Mouse (Mus musculus) limb, embryonic 14.5 days (tissue): ENCODE results near the gene Ttc27. TPM values are rescaled to one million over a fixed set of nuclear protein-coding genes. Genes with fewer than 3 reads are reported as not detected.
A peak's percentile ranks its signal among the peaks of the same experiment; 100 is the strongest.

ENCODE experiments used
- ATAC-seq: fragments of 200-750 bp; cut with Nextera tagmentation; 2 replicates; pipeline ENCODE4 v1.8.0; 2017; ENCODE audit warnings: low read depth, moderate number of reproducible peaks, moderate TSS enrichment; ENCODE audit not compliant: low FRiP score
- DNase-seq: peaks from one replicate; pipeline ENCODE4 v3.0.0-alpha.2; 2015; ENCODE audit warnings: low spot score
- H3K27ac ChIP-seq: fragments of 300-500 bp; sonication (generic); replicated peaks from 2 replicates; pipeline ENCODE4 v1.5.1; 2014; ENCODE audit warnings: low read depth, mild to moderate bottlenecking, low read length, moderate library complexity, mixed read lengths
- H3K27me3 ChIP-seq: fragments of 300-500 bp; sonication (generic); 2 replicates; pipeline ENCODE4 v1.6.1; 2014; ENCODE audit warnings: low read length, mixed read lengths; ENCODE audit not compliant: control insufficient read depth, insufficient read depth
- H3K36me3 ChIP-seq: fragments of 300-500 bp; sonication (generic); 2 replicates; pipeline ENCODE4 v1.6.1; 2014; ENCODE audit warnings: mild to moderate bottlenecking, low read length, moderate library complexity, mixed read lengths; ENCODE audit not compliant: control insufficient read depth, insufficient read depth
- H3K4me1 ChIP-seq: fragments of 300-500 bp; sonication (generic); 2 replicates; pipeline ENCODE4 v1.6.1; 2014; ENCODE audit warnings: antibody characterized with exemption, low read length, mixed read lengths; ENCODE audit not compliant: control insufficient read depth, insufficient read depth
- H3K4me2 ChIP-seq: fragments of 300-500 bp; sonication (generic); replicated peaks from 2 replicates; pipeline ENCODE4 v1.6.1; 2014; ENCODE audit warnings: low read depth, mild to moderate bottlenecking, low read length, moderate library complexity; ENCODE audit not compliant: severe bottlenecking
- H3K4me3 ChIP-seq: fragments of 300-500 bp; sonication (generic); replicated peaks from 2 replicates; pipeline ENCODE4 v1.5.1; 2014; ENCODE audit warnings: low read length
- H3K9ac ChIP-seq: fragments of 300-500 bp; sonication (generic); 2 replicates; pipeline ENCODE4 v1.6.1; 2014; ENCODE audit warnings: mild to moderate bottlenecking, low read depth, low read length, moderate library complexity; ENCODE audit not compliant: severe bottlenecking
- H3K9me3 ChIP-seq: fragments of 300-500 bp; sonication (generic); 2 replicates; pipeline ENCODE4 v1.6.1; 2016; ENCODE audit warnings: low read length; ENCODE audit not compliant: control insufficient read depth
- POLR2A ChIP-seq: fragments of 200-500 bp; IDR thresholded peaks from 2 replicates; pipeline ENCODE4 v1.8.0; 2012; ENCODE audit warnings: inconsistent platforms, mild to moderate bottlenecking, moderate library complexity, borderline replicate concordance; ENCODE audit not compliant: insufficient read depth, insufficient read length; ENCODE audit errors: extremely low read depth
- WGBS: fragments of 180-500 bp; shearing (Covaris S2); extraction: QIAGEN DNeasy Blood & Tissue Kit; methylation state at CpG from one replicate; pipeline ENCODE4 v1.1.7; 2014; 5-methylcytosine and 5-hydroxymethylcytosine counted together
- polyA plus RNA-seq, 2 experiments: library from polyadenylated mRNA; depleted of rRNA in 1 of 2; stranded (reverse) in 1 of 2; unstranded in 1 of 2; fragments of >200 nt; fragmentation: Nextera tagmentation in 1 of 2; extraction: Ambion mirVana in 1 of 2; gene quantifications; 2 replicates each; pipeline versions ENCODE4 v1.2.1 to v1.2.3; 2012 to 2014

Ttc27 gene
- polyA plus RNA-seq, 2 experiments = 17.5 to 24.4 TPM

DNA sequence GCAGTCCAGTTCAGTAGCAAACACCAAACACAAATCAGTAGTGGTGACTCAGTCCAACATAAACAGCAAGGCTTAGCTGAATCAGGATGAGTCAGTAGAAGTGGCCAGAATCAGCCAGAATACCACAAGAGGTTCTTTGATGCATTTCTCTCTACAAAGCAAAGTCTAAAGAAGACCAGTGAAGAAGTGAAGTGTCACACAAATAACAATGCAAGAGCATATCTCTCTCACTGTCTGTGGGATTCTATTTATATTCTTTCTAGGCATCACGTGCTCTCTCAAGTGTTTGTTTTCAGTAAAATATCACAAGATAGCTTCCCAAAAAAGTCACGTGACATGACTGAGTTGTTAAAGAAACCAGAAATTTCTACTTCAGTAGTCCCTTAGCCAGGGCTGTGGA is 102.2 kb downstream of the Ttc27 start:
- H3K4me2 ChIP-seq = no peak overlapping the region
- no peaks in the 10 kb centered on the region for H3K4me1 ChIP-seq
- H3K4me3 ChIP-seq = no peak overlapping the region
- no peaks in the 10 kb centered on the region for H3K36me3 ChIP-seq
- no peaks in the 10 kb centered on the region for H3K27me3 ChIP-seq
- no peaks in the 10 kb centered on the region; the same call in 1 of the 2 replicates for H3K9me3 ChIP-seq
- no peak overlapping the region for H3K27ac ChIP-seq
- no peak overlapping the region for H3K9ac ChIP-seq
- no peak for ATAC-seq
- WGBS = 86% methylated on average over 2 of the region's 2 CpGs
- DNase-seq = no peak
- no peak for TF ChIP-seq POLR2A

DNA sequence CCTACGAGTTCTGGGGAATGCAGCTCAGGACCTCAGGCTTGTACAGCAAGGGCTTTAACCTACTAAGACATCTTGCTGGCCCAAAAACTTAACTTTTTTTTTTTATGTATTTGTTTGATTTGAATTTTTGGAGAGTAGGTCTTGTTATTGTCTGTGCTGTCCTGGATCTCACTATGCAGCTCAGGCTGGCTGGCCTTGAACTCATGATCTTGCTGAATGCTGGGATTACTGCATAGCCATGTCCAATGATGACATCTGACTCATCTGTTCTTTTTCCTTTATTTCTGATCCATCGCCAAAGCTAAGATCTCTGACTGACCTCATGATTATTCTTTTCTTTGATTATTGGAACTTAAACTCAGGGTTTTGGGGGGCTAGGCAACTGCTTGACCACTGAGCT is 113.3 kb downstream of the Ttc27 start:
- H3K9ac ChIP-seq = no peak overlapping the region
- H3K27me3 ChIP-seq = no peaks in the 10 kb centered on the region
- TF ChIP-seq POLR2A = no peak
- DNase-seq (no peak), ATAC-seq (no peak)
- H3K36me3 ChIP-seq = no peaks in the 10 kb centered on the region
- no peaks in the 10 kb centered on the region for H3K4me1 ChIP-seq
- no peak overlapping the region for H3K4me2 ChIP-seq
- no peak overlapping the region for H3K4me3 ChIP-seq
- 92% methylated on average over 2 of the region's 2 CpGs for WGBS
- H3K9me3 ChIP-seq = no peaks in the 10 kb centered on the region
- H3K27ac ChIP-seq = no peak overlapping the region

DNA sequence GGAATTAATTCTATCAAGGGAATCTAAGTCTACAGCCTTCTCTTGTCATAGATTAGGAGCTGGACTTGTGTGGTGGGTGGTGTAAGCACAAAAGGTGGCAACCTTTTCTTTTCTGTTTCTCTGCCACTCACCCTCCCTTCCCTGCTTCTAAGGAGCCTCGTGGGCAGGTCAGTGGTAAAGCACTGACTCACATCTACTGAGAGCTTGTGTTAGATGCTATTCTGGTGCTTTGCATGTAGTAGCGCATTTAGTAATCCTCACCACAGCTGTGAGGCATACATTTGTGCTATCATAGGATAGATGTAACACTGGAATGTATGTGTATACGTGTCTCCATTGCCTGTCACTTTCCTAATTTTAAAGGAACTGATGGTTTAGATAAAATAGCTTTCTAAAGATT is 124.2 kb downstream of the Ttc27 start:
- Histone ChIP-seq H3K9me3 (no peaks in the 10 kb centered on the region), H3K4me2 (no peak overlapping the region), H3K9ac (no peak overlapping the region), H3K27ac (no peak overlapping the region), H3K36me3 (no peaks in the 10 kb centered on the region), H3K4me3 (no peak overlapping the region), H3K27me3 (no peaks in the 10 kb centered on the region), H3K4me1 (peaks cover 19% of the 10 kb centered on the region)
- ATAC-seq (no peak), DNase-seq (no peak)
- no peak for TF ChIP-seq POLR2A
- 86% methylated on average over 3 of the region's 3 CpGs for WGBS

GRCm38 (mm10) chr17:74842603-74843002 is 125.1 kb downstream of the Ttc27 start:
- WGBS = 88% methylated on average over 3 of the region's 3 CpGs
- TF ChIP-seq POLR2A = no peak
- Histone ChIP-seq H3K4me2 (no peak overlapping the region), H3K9me3 (no peaks in the 10 kb centered on the region), H3K27ac (no peak overlapping the region), H3K27me3 (no peaks in the 10 kb centered on the region), H3K9ac (no peak overlapping the region), H3K4me3 (no peak overlapping the region), H3K36me3 (no peaks in the 10 kb centered on the region), H3K4me1 (peaks cover 19% of the 10 kb centered on the region)
- DNase-seq (no peak), ATAC-seq (no peak)

GRCm38 (mm10) chr17:74843486-74843885 is 126.0 kb downstream of the Ttc27 start:
- H3K9ac ChIP-seq = no peak overlapping the region
- peaks cover 19% of the 10 kb centered on the region for H3K4me1 ChIP-seq
- H3K36me3 ChIP-seq = no peaks in the 10 kb centered on the region
- no peaks in the 10 kb centered on the region for H3K9me3 ChIP-seq
- DNase-seq (no peak), ATAC-seq (no peak)
- no peak overlapping the region for H3K4me3 ChIP-seq
- H3K27me3 ChIP-seq = no peaks in the 10 kb centered on the region
- WGBS = 92% methylated on average over 6 of the region's 6 CpGs
- no peak overlapping the region for H3K4me2 ChIP-seq
- H3K27ac ChIP-seq = no peak overlapping the region
- TF ChIP-seq POLR2A = no peak

DNA sequence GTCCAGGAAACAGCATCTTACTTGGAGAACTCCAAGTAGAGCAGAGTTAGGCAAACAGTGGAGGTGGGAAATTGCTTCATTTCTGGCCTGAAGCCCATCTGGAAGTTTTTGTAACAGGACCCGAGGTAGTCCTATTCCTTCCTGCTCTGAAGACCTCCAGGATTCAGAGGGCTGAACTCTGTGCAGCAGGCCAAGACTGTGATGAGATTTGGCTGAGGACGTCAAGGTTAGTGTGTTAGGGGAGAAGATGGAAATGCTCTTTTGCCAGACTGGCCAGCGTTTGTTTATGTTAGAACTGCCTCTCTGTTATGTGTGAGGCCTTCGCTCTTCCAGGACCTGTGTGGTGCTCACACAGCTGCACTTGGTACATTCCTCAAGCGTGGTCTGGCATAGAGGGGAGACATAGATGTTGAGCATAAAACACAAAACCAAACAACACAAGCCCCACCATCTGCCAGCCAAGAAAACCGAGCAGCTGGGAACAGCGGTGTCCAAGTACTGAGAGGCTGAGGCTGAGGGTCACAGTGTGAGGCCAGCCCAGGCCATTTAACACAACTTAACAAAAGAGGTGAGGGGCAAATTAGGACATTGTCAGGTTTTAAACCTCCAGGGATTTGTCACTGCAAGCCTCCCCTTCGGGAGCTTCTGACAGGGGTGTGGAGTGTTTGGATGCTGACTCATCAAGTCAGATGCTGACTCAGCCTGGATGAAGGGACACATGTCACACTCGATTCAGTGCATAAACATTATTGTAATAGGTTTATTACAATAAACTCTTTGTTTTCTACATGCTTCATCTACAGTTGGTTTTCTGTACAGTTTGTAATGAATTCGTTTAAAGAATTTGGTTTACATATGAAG is 128.7 kb downstream of the Ttc27 start:
- ATAC-seq = peak; percentile 77
- H3K4me2 ChIP-seq = no peak overlapping the region
- no peaks in the 10 kb centered on the region for H3K36me3 ChIP-seq
- H3K27me3 ChIP-seq = no peaks in the 10 kb centered on the region
- WGBS = 44% methylated on average over 10 of the region's 10 CpGs
- H3K4me1 ChIP-seq = peaks cover 19% of the 10 kb centered on the region
- no peak overlapping the region for H3K9ac ChIP-seq
- TF ChIP-seq POLR2A = no peak
- no peak overlapping the region for H3K4me3 ChIP-seq
- peak overlapping the region; percentile 49 for H3K27ac ChIP-seq
- H3K9me3 ChIP-seq = no peaks in the 10 kb centered on the region
- DNase-seq = peak; percentile 58
